Mouse (Mus musculus): ENCODE data around the gene Zim1.

Zim1 gene

DNA sequence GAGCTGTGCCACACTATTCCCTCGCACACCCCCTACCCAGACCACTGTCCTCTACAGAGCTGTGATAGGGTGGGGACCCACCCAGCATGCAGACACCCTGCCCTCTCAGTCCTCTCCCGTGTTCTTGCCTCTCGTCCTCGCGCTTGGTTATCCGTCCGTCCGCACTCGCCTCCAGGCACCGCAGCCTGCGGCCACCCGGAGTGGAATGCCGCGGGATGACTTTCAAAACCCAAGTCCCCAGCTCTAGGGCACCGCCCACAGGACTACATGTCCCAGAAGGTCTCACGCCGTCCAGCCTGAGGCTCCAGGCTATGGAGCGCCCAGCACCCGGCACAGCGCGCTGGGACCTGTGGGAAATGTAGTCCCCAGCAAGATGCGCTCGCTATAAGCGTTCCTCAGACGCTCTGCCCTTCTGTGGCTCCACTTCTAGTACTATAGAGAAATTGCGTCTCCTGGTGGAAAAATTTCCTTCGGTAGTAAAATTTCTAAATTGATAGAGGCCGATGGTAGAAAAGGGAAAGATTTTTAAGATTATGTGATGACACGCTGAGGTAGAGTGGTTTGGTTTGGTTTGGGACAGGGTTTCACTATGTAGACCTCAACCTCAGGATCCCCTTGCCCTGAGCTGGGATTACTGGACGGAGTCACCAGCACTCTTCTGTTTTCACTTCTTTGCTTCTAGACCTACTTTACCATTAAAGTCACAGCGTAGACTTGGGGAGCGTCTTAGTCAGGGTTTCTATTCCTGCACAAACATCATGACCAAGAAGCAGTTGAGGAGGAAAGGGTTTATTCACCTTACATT, at the start of gene Zim1:
TSS of gene Zim1 (minus strand) at position 210 of the 805 bp plus-strand sequence.
- peak; percentile 96 for DNase-seq (ENCODE audit: low spot score)

DNA sequence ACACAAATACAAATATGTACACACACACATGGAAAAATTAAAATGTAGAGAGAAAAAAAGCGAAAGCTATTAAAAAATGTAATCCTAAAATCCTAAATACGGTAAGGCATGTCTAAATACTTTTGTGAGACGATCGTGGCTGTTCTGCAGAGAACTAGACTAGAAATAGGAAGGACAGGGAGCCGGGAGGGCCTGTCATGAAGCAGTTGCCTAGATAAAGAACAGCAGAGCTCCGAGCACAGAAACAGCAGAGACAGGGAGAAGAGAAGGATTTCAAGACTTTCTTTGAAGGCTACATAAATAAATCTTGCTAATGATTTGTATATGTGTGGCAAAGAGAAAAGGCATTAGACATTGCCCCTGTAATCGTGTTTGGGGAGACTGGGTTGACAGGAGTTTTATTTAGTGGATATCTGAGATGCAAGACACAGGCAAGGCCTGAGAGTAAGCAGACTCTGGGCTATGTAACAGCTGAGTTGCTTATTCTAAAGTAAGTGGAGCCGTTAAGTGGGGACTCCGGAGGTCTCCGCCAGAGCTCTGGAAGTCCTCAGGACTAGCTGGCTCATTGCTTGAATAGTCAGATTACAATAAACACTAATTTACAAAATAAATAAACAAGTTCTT, 48.1 kb upstream of the Zim1 start:
- DNase-seq (ENCODE audit: low spot score): peak; percentile 48

DNA sequence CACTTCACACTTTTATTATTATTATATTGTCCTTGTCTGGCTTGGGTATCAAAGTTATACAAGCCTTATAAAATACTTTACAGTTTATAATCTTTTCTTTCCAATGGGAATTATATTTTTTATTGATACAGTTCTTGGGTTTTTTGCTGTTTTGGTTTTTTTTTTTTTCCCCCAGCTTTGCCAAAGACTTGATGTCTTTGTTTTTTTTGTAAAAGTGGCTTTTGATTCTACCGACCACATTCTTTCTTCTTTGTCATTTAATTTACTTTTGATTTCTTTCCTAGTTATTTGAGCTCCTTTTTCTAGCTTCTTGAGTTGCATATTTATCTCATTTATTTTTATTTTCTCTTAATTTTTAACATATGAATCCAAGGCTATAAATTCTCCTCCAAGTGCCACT, 39.8 kb upstream of the Zim1 start:
- no peak for DNase-seq (ENCODE audit: low spot score)

DNA sequence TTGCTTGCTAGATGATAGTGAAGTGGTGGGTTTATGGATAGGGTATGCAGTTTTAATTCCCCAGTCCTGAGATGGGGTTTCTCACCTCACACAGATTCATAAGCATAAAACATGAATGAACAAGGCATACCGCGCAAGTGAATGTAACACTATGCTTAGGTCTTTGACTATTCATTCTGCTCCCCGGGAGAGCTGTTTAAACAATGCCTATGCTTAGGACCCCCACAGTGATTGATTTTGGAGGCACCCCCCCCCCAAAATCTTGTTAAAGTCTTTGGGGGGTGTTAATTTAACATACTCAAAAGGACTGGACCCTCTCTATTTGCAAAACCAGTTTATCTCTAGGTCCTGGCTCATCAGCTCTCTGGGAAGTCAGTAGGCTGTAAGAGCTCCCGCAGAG, 35.7 kb upstream of the Zim1 start:
- no peak for DNase-seq (ENCODE audit: low spot score)

DNA sequence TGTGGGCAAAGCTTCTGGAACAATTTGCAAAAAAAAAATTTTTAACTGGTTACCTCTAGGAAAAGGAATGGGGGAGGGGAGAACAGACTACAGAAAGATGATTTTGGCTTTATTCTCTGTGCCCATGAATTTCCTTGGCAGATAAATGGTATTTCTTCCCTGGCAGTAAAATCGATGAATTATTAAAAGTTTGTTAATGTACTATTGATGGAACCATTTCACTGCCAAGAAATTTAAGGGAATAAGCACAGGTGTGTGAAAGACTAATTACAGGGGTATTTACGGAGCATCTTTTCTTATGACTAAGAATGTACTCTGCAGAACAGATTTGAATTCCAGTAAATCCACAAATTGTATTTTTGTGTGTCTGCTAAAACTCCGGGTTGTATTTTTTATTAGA, 35.1 kb upstream of the Zim1 start:
- DNase-seq (ENCODE audit: low spot score): no peak

DNA sequence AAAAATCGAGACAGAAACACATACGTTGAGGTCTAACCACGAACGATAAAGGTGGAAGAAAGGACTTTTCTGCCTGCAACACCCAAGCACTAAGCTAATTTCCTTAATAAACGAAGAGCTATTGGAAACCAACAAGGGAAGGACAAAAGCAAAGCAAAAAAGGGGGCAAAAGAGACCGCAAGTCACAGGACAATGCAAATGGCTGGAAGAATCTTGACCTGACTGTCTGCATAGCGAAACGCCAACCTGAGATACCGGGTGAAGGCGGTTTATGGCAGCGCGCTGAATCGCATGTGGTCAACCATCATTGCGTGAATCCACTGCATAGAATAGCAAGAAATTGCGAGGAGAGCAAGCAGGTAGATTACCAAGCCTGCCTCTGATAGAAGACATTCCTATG, 34.6 kb upstream of the Zim1 start:
- DNase-seq (ENCODE audit: low spot score): peak; percentile 51

DNA sequence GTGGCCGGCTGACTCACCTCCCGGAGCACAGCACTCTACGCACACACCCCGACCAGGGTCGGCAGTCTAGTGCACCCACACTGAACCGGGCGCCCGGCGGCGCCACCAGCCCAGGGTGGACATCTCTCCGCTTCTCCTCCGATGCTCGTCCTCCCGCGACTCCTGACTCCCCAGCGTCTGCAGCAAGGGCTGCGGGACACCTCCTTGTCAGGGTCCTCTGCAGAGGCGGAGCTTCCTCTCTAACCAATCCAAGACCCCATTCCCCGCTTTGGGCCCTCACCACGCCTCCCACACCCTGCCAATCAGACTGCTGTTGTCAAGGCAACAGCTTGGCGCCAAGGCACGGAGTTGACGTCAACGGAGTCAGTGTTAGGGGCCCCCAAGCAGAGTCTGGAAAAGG, 34.0 kb upstream of the Zim1 start, which contains the start of the genes Peg3 and Usp29:
TSS of gene Peg3 (minus strand) at position 191 of the 400 bp plus-strand sequence.
TSS of gene Usp29 (plus strand) at position 338 of the 400 bp plus-strand sequence.
- DNase-seq (ENCODE audit: low spot score): peak; percentile 96

DNA sequence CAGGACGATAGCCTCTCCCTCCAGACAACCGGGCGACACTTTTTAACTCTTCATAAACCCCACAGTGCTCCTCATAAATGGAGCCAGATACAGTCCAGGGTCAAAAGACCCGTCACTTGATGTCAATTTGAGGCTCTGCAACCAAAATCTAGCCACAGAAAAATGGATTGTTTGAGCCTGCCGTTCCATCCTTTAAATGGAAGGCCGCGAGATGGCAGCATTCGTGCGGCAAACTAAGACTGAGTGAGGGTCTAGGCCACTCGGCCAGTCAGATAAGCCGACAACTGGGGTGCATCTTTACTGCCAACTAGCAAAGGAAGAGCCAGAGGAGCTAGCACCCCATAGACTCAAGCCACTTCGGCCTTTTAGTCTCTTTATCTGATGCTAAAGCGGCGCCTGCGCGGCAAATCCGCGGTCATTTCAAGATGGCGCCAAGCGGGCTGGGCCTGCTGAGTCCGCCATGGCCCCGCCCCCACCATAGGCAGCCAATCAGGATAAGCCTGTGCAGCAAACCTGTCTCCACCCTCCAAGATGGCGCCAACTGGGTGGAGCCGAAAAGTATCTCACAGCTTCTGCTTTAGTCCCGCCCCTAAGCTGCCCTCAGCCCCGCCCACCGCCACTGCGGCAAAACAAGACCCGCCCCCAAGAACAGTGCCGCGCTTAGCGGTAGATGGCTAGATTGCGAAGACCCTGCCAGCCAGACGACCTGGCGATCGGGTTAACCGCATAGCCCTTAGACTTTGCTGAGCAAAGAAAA, 33.0 kb upstream of the Zim1 start:
- DNase-seq (ENCODE audit: low spot score): peak; percentile 92

DNA sequence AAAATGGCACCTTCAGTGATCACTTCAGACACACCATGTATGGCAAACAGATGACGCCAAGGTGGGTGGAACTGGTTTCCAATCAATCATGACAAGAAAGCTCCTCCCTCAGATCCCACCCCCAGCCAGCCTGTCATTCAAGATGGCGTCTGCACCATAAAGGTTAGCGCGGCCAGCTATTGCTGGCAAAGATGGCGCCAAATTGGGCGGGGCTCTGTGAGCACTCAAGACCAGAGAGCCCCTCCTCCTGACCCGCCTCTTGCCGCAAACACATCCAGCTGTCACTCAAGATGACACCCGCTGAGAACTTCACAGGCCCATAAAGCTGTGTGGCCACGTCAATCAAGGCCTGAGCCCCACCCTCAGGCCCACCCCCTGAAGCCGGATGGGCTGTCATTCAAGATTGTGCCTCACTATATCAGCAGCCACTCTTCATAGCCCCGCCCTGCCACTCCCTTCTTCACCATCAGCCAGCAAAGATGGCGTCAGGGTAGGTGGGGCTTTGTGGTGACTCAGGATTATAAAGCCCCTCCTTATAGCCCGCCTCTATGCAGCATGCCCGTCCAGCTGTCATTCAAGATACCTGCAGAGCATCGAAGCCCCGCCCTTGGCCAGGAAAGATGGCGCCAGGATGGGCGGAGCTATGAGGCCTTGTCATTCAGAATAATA, 32.1 kb upstream of the Zim1 start:
- DNase-seq (ENCODE audit: low spot score): peak; percentile 90

DNA sequence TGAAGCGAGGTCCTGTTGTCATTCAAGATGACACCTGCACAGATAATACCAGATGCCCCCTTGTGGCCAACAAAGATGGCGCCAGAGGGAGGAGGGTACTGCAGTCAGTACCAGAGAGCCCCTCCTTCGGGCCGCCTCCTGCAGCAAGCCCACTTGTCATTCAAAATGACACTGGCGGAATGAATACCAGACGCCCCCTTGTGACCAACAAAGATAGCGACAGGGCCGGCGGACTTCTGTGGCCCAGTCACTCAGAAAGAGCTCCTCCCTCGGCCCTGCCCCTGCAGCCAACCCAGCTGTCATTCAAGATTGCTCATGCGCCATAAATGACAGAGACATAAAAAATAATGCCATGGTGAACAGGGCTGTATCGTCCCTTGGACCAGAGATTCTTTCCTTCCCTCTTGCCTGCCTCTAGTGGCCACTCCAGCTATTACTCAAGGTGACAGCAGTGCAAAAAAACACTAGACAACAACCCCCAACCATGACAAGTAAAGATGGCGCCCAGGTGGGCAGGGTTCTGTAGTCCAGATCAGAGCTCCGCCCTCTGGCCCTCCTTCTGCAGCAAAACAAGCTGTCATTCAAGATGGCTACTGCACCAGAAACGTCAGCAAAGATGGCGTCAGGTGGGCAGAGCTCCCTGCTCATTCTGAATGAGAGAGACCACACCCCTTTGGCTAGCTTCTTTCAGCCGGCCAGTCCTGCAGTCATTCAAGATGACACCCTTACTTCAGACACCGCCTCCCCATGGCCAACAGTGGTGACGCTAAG, 31.3 kb upstream of the Zim1 start:
- DNase-seq (ENCODE audit: low spot score): peak; percentile 81

DNA sequence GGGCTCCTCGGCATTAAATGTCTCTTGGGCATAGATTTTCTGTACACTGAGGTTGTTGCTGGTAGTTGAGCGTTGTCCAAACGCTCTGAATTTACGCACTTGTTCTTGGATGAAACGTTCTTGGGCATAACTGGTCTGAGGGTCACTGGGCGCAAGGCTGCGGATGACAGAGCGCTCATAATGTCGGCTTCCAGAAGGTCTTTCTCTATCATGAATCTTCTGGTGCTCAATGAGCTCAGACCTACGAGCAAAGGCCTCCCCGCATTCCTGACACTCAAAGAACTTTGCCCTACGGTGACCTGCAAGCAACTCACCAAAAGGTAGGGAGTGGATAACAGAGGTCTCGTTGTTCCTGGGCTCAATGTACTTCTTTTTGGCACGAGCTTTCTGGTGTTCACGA, 13.1 kb upstream of the Zim1 start:
- no peak for DNase-seq (ENCODE audit: low spot score)

DNA sequence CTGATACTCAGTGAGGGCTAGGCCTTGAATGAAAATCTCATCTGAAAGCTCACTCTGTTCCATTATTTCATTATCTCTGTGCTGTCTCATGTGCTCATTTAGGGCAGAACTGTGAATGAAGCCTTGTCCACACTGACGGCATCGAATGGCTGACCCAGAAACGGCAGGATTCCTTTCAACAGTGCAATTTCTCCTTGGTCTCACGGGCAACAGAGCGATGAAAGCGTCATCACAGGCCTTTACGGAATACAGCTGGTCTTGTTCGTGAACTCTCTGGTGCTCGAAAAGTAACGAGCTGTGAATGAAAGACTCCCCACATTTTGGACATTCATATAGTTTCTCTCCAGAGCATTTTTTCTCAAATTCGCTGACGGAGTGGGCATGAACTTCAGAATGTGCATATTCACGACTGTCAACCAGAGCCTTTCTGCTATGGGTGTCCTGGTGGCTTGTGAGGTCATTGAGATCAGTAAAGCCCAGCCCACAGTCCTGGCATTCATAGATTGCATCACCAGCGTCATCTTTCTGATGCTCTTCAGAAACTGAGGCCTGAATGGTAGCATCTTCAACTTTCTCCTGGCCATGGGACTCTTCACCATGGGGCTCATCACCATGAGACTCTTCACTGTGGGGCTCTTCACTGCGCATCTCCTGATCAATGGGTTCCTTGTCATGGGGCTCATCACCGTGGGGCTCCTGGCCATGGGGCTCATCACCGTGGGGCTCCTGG, 12.4 kb upstream of the Zim1 start:
- DNase-seq (ENCODE audit: low spot score): no peak

DNA sequence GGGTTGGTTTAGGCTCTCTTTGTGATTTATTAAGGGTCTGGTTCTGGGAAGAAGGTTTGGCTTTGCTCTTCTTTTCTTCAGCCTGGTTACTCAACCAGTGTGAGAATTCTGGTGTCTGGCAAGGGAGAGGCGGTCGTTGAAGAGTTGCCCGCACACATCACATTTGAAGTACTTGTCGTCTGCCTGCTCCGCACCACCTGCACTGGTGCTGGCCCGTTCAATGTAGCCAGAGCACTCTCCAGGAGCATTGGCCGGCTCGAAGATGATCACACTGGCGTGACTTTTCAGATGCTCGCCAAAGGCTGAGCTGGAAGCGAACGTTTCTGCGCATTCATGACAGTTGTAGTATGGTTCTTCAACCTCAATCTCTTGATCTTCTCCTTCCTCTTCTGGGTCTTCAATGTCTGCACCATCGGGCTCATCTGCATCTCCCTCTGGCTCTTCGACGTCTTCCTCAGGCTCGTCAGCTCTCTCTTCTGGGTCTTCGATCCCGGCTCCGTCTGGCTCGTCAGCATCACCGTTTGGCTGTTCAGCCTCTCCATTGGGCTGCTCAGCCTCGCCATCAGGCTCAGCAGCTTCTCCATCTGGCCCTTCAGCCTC, 11.3 kb upstream of the Zim1 start:
- no peak for DNase-seq (ENCODE audit: low spot score)

DNA sequence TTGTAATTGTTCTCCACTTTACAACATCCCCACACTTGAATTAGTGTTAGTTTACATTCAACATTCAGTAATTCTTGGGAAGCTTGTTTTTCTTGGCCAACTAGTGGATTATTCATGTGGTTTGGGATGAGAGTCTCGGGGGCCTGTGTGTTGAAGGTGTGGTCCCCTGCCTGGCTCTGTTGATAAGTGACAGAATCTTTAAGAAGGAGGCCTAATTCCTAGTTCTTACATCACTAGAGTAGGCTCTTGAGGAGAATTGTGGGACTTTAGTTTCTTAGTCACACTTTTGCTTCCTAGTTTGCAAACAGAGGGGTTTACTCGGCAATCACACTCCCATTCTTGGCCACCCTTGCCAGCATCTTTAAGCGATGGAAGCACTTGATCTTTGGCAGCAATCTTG, 3.0 kb upstream of the Zim1 start:
- DNase-seq (ENCODE audit: low spot score): no peak

DNA sequence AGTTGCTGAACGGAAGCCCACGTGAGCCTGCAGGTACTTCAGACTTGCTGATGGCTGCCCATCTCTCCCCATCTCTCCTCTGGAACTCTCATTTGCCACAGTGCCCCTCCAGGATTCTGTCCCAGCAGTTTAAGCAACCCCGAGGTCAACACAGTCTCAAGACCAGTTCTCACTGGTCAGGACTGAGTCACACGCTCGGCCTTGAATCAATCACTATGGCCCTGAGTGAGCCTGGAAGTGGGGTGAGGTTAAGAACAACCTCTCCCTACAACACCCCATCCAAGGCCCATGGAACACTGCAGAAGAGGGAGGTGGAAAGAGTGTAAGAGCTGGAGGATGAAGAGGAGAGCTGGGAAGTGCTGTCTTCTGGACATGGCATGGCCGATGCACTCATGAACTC, 10.7 kb downstream of the Zim1 start:
- DNase-seq (ENCODE audit: low spot score): no peak

DNA sequence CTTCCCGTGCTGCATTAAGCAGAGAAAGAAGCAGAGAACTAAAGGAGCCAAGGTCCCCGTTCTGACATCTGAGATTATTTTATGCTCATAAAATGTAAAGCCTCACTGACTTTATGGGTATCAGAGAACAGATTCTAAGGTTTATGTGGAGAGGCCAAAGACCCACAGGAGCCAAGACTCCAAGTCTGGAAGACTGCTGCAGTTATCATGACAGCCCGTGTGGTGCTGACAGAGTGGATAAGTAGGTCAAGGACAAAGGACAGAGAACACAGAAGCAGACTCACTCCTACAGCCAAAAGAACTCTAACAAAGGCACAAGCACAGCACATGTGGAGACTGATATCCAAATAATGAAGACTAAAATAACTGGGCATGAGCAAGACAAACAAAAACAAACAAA, 29.5 kb downstream of the Zim1 start:
- DNase-seq (ENCODE audit: low spot score): no peak

DNA sequence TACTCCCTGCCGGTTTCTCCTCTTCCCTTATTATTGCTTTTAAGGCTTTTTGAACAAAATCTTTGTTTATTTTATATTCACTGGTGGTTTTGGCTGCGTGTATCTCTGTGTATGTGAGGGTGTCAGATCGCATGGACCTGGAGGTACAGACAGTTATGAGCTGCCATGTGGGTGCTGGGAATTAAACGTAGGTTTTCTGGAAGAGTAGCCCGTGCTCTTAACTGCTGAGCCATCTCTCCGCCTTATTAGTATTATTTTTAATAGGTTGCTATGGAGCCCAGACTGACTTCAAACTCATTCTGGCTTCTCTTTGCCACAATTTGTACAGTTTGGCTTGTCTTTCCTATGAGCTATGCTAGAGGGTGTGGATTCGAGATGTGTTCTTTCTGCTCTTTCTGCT, 32.8 kb downstream of the Zim1 start:
- no peak for DNase-seq (ENCODE audit: low spot score)

DNA sequence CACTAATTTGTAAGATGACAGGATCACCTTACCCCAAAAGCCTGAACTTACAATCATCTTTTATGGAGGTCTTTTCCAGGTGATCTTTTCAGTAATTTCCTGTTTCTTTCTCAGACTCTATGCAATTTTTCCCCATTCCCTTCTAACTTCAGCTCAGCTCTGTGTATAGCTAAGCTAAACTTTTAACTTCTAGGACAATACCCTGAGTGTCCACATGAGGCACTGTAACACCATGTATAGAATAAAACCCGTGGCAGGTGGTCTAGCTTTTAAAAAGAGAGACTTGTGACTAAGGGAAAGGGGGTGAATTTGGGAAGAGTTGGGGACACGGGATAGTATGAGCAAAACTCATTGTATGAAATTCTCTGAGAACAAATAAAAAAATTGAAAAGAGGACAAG, 36.6 kb downstream of the Zim1 start:
- peak; percentile 69 for DNase-seq (ENCODE audit: low spot score)

DNA sequence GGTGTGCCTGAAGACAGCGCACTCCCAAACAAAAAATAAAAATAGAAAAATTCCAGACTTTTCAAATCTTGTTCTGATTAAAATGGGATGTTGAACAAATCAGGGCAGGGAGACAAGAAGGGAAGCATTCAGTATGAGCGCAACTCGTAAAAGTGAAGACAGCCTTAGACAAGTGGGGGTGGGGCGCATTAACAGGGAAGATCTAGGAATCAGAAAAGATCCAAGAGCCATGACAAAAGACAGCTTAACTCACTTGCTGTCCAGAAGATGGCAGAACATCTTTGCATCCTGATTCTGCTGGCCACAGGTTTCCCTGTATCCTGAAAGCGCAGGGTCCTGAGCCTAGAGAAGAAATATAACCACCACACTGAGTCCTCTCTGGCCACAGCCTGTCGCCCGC, 37.6 kb downstream of the Zim1 start:
- DNase-seq (ENCODE audit: low spot score): no peak

DNA sequence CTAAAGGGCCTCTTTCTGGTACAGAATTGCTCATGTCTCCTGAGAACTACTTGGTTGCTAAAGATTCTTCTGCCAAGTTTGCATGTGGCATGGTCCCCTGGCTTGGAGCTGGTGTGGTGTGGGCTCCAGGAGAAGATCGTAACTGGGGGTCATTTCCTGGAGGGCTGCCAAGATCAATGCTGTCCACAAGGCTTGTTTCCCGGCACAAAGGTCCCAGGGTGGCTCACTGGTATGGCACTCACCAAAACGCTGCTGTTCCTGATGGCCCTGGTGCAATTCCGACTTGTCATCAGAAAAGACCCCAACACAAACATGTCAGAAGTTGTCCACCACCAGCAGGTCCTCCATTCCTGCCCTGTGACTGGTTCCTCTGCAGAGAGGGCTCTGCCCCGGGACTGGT, 44.1 kb downstream of the Zim1 start:
- no peak for DNase-seq (ENCODE audit: low spot score)
